Mouse (Mus musculus): ENCODE measurements around the gene Cflar. TPM values are rescaled to one million over a fixed set of nuclear protein-coding genes. Genes with fewer than 3 reads are reported as not detected.

Cflar gene
- polyA plus RNA-seq, 1 experiment from 2014 or later, result 26.2 TPM

- WGBS, result 91% methylated on average over 5 of the region's 5 CpGs
- Histone ChIP-seq H3K36me3 (peaks cover 54% of the 10 kb centered on the region), H3K9me3 (replicated peaks) (no peaks in the 10 kb centered on the region), H3K27ac (no peak overlapping the region), H3K27me3 (ENCODE audit: low read depth, poor library complexity, severe bottlenecking) (no peaks in the 10 kb centered on the region), H3K4me1 (peaks cover 14% of the 10 kb centered on the region), H3K4me3 (no peak overlapping the region)
- DNase-seq (ENCODE audit: low spot score), result no peak
These were observed 14.5 kb downstream of the Cflar start for GRCm38 (mm10) chr1:58725767-58726166.

- no peak overlapping the region for H3K27ac ChIP-seq
- no peaks in the 10 kb centered on the region for H3K9me3 ChIP-seq (replicated peaks)
- H3K4me3 ChIP-seq, result no peak overlapping the region
- no peak for DNase-seq (ENCODE audit: low spot score)
- no peaks in the 10 kb centered on the region for H3K27me3 ChIP-seq (ENCODE audit: low read depth, poor library complexity, severe bottlenecking)
- H3K36me3 ChIP-seq, result peaks cover 57% of the 10 kb centered on the region
- H3K4me1 ChIP-seq, result peaks cover 14% of the 10 kb centered on the region
- 90% methylated on average over 1 of the region's 1 CpGs for WGBS
These were observed 15.9 kb downstream of the Cflar start for GRCm38 (mm10) chr1:58727019-58727746.

- WGBS, result 89% methylated on average over 10 of the region's 10 CpGs
- Histone ChIP-seq H3K27me3 (ENCODE audit: low read depth, poor library complexity, severe bottlenecking) (no peaks in the 10 kb centered on the region), H3K27ac (no peak overlapping the region), H3K9me3 (replicated peaks) (no peaks in the 10 kb centered on the region), H3K4me1 (peaks cover 14% of the 10 kb centered on the region), H3K36me3 (peaks cover 55% of the 10 kb centered on the region), H3K4me3 (no peak overlapping the region)
- no peak for DNase-seq (ENCODE audit: low spot score)
These were observed 16.7 kb downstream of the Cflar start for GRCm38 (mm10) chr1:58727747-58728589.

- H3K9me3 ChIP-seq (replicated peaks), result no peaks in the 10 kb centered on the region
- H3K27me3 ChIP-seq (ENCODE audit: low read depth, poor library complexity, severe bottlenecking), result no peaks in the 10 kb centered on the region
- peaks cover 60% of the 10 kb centered on the region for H3K36me3 ChIP-seq
- no peak for DNase-seq (ENCODE audit: low spot score)
- H3K4me1 ChIP-seq, result peaks cover 10% of the 10 kb centered on the region
- 93% methylated on average over 3 of the region's 3 CpGs for WGBS
- H3K27ac ChIP-seq, result no peak overlapping the region
- no peak overlapping the region for H3K4me3 ChIP-seq
These were observed 17.2 kb downstream of the Cflar start for GRCm38 (mm10) chr1:58728590-58728868.

- peaks cover 84% of the 10 kb centered on the region for H3K36me3 ChIP-seq
- WGBS, result 96% methylated on average over 2 of the region's 2 CpGs
- H3K27me3 ChIP-seq (ENCODE audit: low read depth, poor library complexity, severe bottlenecking), result no peaks in the 10 kb centered on the region
- H3K9me3 ChIP-seq (replicated peaks), result no peaks in the 10 kb centered on the region
- no peak for DNase-seq (ENCODE audit: low spot score)
- no peak overlapping the region for H3K27ac ChIP-seq
- no peaks in the 10 kb centered on the region for H3K4me1 ChIP-seq
- H3K4me3 ChIP-seq, result no peak overlapping the region
These were observed 22.3 kb downstream of the Cflar start for GRCm38 (mm10) chr1:58733636-58734035.

GRCm38 (mm10) chr1:58734043-58734920 is 23.0 kb downstream of the Cflar start:
- Histone ChIP-seq H3K4me1 (no peaks in the 10 kb centered on the region), H3K27me3 (ENCODE audit: low read depth, poor library complexity, severe bottlenecking) (no peaks in the 10 kb centered on the region), H3K4me3 (no peak overlapping the region), H3K9me3 (replicated peaks) (no peaks in the 10 kb centered on the region), H3K36me3 (peaks cover 83% of the 10 kb centered on the region), H3K27ac (no peak overlapping the region)
- DNase-seq (ENCODE audit: low spot score), result no peak
- 94% methylated on average over 11 of the region's 11 CpGs for WGBS

- Histone ChIP-seq H3K27ac (no peak overlapping the region), H3K36me3 (peaks cover 86% of the 10 kb centered on the region), H3K27me3 (ENCODE audit: low read depth, poor library complexity, severe bottlenecking) (no peaks in the 10 kb centered on the region), H3K4me1 (no peaks in the 10 kb centered on the region), H3K4me3 (no peak overlapping the region), H3K9me3 (replicated peaks) (no peaks in the 10 kb centered on the region)
- 94% methylated on average over 7 of the region's 7 CpGs for whole genome bisulfite sequencing
- no peak for DNase-seq (ENCODE audit: low spot score)
These were observed 24.7 kb downstream of the Cflar start for GRCm38 (mm10) chr1:58735962-58736361.

GRCm38 (mm10) chr1:58736968-58737367 is 25.7 kb downstream of the Cflar start:
- H3K4me1 ChIP-seq, result no peaks in the 10 kb centered on the region
- H3K27me3 ChIP-seq (ENCODE audit: low read depth, poor library complexity, severe bottlenecking), result no peaks in the 10 kb centered on the region
- H3K27ac ChIP-seq, result no peak overlapping the region
- 95% methylated on average over 22 of the region's 22 CpGs for WGBS
- peaks cover 87% of the 10 kb centered on the region for H3K36me3 ChIP-seq
- H3K9me3 ChIP-seq (replicated peaks), result no peaks in the 10 kb centered on the region
- no peak for DNase-seq (ENCODE audit: low spot score)
- H3K4me3 ChIP-seq, result no peak overlapping the region

- Histone ChIP-seq H3K27me3 (ENCODE audit: low read depth, poor library complexity, severe bottlenecking) (no peaks in the 10 kb centered on the region), H3K36me3 (peaks cover 94% of the 10 kb centered on the region), H3K9me3 (replicated peaks) (no peaks in the 10 kb centered on the region), H3K27ac (no peak overlapping the region), H3K4me1 (no peaks in the 10 kb centered on the region), H3K4me3 (no peak overlapping the region)
- no peak for DNase-seq (ENCODE audit: low spot score)
- 92% methylated on average over 7 of the region's 7 CpGs for WGBS
These were observed 28.2 kb downstream of the Cflar start for GRCm38 (mm10) chr1:58739529-58739928.

- Histone ChIP-seq H3K4me3 (no peak overlapping the region), H3K27ac (no peak overlapping the region), H3K36me3 (peaks cover 95% of the 10 kb centered on the region), H3K4me1 (no peaks in the 10 kb centered on the region), H3K9me3 (replicated peaks) (no peaks in the 10 kb centered on the region), H3K27me3 (ENCODE audit: low read depth, poor library complexity, severe bottlenecking) (no peaks in the 10 kb centered on the region)
- no peak for DNase-seq (ENCODE audit: low spot score)
- 84% methylated on average over 5 of the region's 5 CpGs for WGBS
These were observed 31.3 kb downstream of the Cflar start for GRCm38 (mm10) chr1:58742571-58743021.

GRCm38 (mm10) chr1:58743252-58743651 is 31.9 kb downstream of the Cflar start:
- no peaks in the 10 kb centered on the region for H3K27me3 ChIP-seq (ENCODE audit: low read depth, poor library complexity, severe bottlenecking)
- 95% methylated on average over 6 of the region's 6 CpGs for WGBS
- peaks cover 95% of the 10 kb centered on the region for H3K36me3 ChIP-seq
- no peaks in the 10 kb centered on the region for H3K9me3 ChIP-seq (replicated peaks)
- H3K4me1 ChIP-seq, result no peaks in the 10 kb centered on the region
- no peak overlapping the region for H3K27ac ChIP-seq
- no peak for DNase-seq (ENCODE audit: low spot score)
- no peak overlapping the region for H3K4me3 ChIP-seq

- no peaks in the 10 kb centered on the region for H3K9me3 ChIP-seq (replicated peaks)
- DNase-seq (ENCODE audit: low spot score), result no peak
- no peak overlapping the region for H3K27ac ChIP-seq
- H3K36me3 ChIP-seq, result peaks cover 96% of the 10 kb centered on the region
- H3K4me3 ChIP-seq, result no peak overlapping the region
- H3K27me3 ChIP-seq (ENCODE audit: low read depth, poor library complexity, severe bottlenecking), result no peaks in the 10 kb centered on the region
- H3K4me1 ChIP-seq, result no peaks in the 10 kb centered on the region
- 89% methylated on average over 7 of the region's 7 CpGs for WGBS
These were observed 33.3 kb downstream of the Cflar start for GRCm38 (mm10) chr1:58744645-58745044.

- no peak for DNase-seq (ENCODE audit: low spot score)
- no peaks in the 10 kb centered on the region for H3K27me3 ChIP-seq (ENCODE audit: low read depth, poor library complexity, severe bottlenecking)
- no peaks in the 10 kb centered on the region for H3K4me1 ChIP-seq
- H3K36me3 ChIP-seq, result peaks cover 75% of the 10 kb centered on the region
- 72% methylated on average over 9 of the region's 9 CpGs for WGBS
- no peak overlapping the region for H3K4me3 ChIP-seq
- H3K9me3 ChIP-seq (replicated peaks), result no peaks in the 10 kb centered on the region
- no peak overlapping the region for H3K27ac ChIP-seq
These were observed 35.6 kb downstream of the Cflar start for GRCm38 (mm10) chr1:58746880-58747279.

Measured in limb, embryonic 10.5 days (tissue).